Mouse (Mus musculus) brain, adult 10 weeks (tissue): ENCODE results near the gene Pate2. TPM values are rescaled to one million over a fixed set of nuclear protein-coding genes. Genes with fewer than 3 reads are reported as not detected.

Experiments
- polyA plus RNA-seq: library from polyadenylated mRNA; stranded (reverse); fragments of 350-450 nt; fragmentation: Illumina TruSeq; extraction: RNeasy Lipid Tissue Mini Kit (QIAGEN cat#74804); gene quantifications from one replicate; pipeline ENCODE4 v1.2.3, GENCODE M21; 2015; ENCODE audit warnings: low read depth, low replicate concordance

Pate2 gene
- 0.57 TPM for polyA plus RNA-seq

DNA sequence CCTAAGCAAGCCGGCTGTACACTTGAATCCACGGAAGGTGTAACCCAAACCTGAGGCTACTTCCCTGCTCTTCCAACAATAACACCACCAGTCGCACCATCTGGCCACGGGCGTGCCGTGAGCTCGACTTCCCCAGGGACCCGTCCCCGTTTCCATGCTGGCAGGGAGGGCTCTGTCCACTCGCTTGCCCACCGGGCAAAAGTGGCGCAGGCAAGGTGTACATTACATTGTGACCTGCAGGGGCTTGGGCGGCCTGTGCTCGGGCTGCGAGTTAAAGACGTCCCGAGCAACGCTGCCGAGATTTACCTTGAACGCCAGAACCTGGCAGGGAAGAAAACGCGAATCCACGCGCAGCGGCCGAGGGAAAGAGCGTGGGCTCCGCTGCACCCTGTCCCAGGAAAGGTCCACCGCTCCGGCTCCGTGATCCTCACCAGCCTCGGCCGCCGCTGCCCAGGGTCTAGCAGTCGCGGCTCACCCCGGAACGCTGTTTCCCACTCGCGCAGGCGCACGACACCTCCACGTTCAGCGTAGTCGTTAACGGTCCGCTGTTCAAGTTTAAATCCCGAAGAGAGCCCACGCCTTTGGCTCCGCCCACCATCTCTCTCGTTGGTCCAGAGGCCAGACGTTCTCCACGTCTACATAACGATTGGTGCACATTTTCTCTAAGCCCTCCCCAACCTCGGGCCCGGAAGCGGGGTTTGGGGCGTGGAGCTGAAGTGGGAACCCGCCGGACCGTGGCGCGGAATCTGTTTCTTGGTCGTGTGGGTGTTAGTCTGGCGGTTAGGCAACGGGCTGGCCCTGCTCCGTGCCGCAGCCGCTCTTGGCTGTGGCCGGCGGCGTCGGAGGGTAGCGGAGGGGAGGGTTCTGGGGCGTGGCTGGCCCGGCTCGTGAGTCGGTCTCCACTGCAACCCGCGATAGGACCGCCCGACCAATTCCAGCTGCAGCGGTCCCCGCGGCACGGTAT lies at the start of gene Pate2, which contains the start of gene Hyls1:
Gene Pate2, plus strand, starts transcription at position 714 of the 964 bp plus-strand sequence.
Gene Hyls1, minus strand, starts transcription at position 828 of the 964 bp plus-strand sequence.

GRCm38 (mm10) chr9:35558257-35559008 lies 11.7 kb upstream of the Pate2 start, which contains the start of the genes Ddx25 and Pus3:
TSS of gene Ddx25 (minus strand) at chr9:35558528.
TSS of gene Pus3 (plus strand) at chr9:35558595.

DNA sequence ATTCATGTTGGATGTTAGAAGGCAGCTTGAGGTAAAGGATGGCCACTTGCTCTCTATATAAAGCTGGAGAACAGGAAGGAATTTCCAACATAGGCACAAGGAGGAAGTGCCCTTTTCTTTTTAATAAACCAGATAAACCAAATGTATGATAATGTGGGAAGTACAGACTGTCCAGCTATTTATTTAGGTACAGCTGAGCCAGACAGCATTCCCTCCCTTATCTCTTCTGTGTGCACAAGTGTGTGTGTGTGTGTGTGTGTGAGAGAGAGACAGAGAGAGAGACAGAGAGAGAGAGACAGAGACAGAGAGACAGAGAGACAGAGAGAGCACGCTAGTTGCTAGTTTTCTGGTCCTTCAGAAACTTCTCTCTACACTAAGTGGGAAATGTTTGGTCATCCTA lies 41.8 kb downstream of the Pate2 start, which contains the start of gene Pate4:
Gene Pate4, minus strand, starts transcription at position 101 of the 400 bp plus-strand sequence.

DNA sequence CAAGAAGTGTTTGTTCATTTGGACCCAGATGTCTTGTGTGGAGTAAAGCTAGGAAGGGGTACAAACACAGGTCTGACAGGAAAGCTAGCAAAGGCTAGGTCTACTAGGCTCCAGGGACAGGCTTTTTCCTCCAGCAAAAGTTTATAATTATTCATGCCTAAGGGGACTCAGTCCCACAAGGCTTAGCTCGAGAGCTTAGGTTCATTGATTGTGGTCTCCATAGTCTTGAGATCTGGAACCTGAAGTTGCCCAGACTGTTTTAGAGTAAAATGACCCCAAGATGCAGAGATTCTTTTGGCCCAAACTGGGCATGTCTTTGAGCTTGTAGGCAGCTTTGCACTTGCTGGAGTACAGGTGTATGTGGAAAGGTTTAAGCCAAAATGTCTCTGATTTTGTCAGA lies 78.0 kb downstream of the Pate2 start, which contains the start of gene Pate3:
Gene Pate3, minus strand, starts transcription at position 101 of the 400 bp plus-strand sequence.

DNA sequence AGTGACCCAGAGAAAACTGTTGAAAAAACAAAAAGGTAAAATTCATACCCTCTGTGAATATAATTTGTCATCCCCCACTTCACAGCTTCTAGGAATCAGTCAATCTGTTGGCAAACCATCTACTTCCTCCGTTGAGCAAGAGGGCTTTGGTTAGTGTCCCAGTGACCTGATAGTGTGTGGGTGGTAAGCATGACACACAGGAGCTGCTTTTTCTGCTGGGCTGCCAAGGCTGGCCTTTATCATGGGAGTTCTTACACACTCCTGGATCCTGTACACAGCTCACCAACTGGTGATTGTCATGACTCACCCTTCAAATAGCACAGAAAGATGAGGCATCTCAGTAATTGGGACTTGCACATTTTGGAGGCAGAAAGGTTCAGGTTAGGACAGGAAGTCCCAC lies 116.9 kb downstream of the Pate2 start, which contains the start of gene Pate1:
Gene Pate1, minus strand, starts transcription at position 378 of the 400 bp plus-strand sequence.

Other genes starting within 250 kb of the Pate2 start
- 4.3 TPM for gene Cdon, start 149.2 kb upstream of the Pate2 start, polyA plus RNA-seq
- gene Gm1113, start 52.0 kb upstream of the Pate2 start, polyA plus RNA-seq, result not detected
- gene Ddx25, start 11.8 kb upstream of the Pate2 start, polyA plus RNA-seq, result 20.0 TPM
- 15.1 TPM for gene Pus3, start 11.7 kb upstream of the Pate2 start, polyA plus RNA-seq
- gene Hyls1, start 114 bp downstream of the Pate2 start, polyA plus RNA-seq, result 7.3 TPM
- not detected for gene Pate4, start 41.7 kb downstream of the Pate2 start, polyA plus RNA-seq
- not detected for gene Pate3, start 77.9 kb downstream of the Pate2 start, polyA plus RNA-seq
- gene Pate1, start 117.1 kb downstream of the Pate2 start, polyA plus RNA-seq, result not detected
- not detected for gene Gm17677, start 170.8 kb downstream of the Pate2 start, polyA plus RNA-seq
- gene Gm17727, start 207.8 kb downstream of the Pate2 start, polyA plus RNA-seq, result not detected
- gene Gm27235, start 219.8 kb downstream of the Pate2 start, polyA plus RNA-seq, result not detected
- not detected for gene D730048I06Rik, start 219.8 kb downstream of the Pate2 start, polyA plus RNA-seq